Mouse (Mus musculus) intestine, embryonic 15.5 days (tissue): ENCODE data around the gene Inha. TPM values are rescaled to one million over a fixed set of nuclear protein-coding genes. Genes with fewer than 3 reads are reported as not detected.
A peak's percentile ranks its signal among the peaks of the same experiment; 100 is the strongest.

Experiments
- ATAC-seq: fragments of 200-750 bp; cut with Nextera tagmentation; 2 replicates; pipeline ENCODE4 v1.8.0; 2017; ENCODE audit warnings: moderate TSS enrichment, moderate library complexity
- H3K27ac ChIP-seq: fragments of 300-500 bp; sonication (generic); 2 replicates; pipeline ENCODE4 v1.5.1; 2015; ENCODE audit warnings: mild to moderate bottlenecking, inconsistent platforms
- H3K27me3 ChIP-seq: fragments of 300-500 bp; sonication (generic); replicated peaks from 2 replicates; pipeline ENCODE4 v1.6.1; 2015; ENCODE audit warnings: inconsistent platforms
- H3K36me3 ChIP-seq: fragments of 300-500 bp; sonication (generic); 2 replicates; pipeline ENCODE4 v1.6.1; 2015; ENCODE audit warnings: inconsistent platforms
- H3K4me1 ChIP-seq: fragments of 300-500 bp; sonication (generic); replicated peaks from 2 replicates; pipeline ENCODE4 v1.6.1; 2015; ENCODE audit warnings: inconsistent platforms
- H3K4me2 ChIP-seq: fragments of 300-500 bp; sonication (generic); replicated peaks from 2 replicates; pipeline ENCODE4 v1.6.1; 2015; ENCODE audit warnings: mild to moderate bottlenecking, inconsistent platforms
- H3K4me3 ChIP-seq: fragments of 300-500 bp; sonication (generic); replicated peaks from 2 replicates; pipeline ENCODE4 v1.5.1; 2015; ENCODE audit warnings: inconsistent platforms
- H3K9ac ChIP-seq: fragments of 300-500 bp; sonication (generic); 2 replicates; pipeline ENCODE4 v1.6.1; 2015; ENCODE audit warnings: inconsistent platforms
- H3K9me3 ChIP-seq: fragments of 300-500 bp; sonication (generic); 2 replicates; pipeline ENCODE4 v1.6.1; 2016; ENCODE audit warnings: inconsistent platforms
- WGBS: fragments of 180-500 bp; shearing (Covaris S2); methylation state at CpG from one replicate; pipeline ENCODE4 v1.1.7; 2015; 5-methylcytosine and 5-hydroxymethylcytosine counted together
- polyA plus RNA-seq: library from polyadenylated mRNA; unstranded; fragments of >200 nt; fragmentation: Nextera tagmentation; extraction: Ambion mirVana; gene quantifications from 2 replicates; pipeline ENCODE4 v1.2.1, GENCODE M21; 2015

Gene Inha
- 5.2 and 8.9 TPM in 2 replicates for polyA plus RNA-seq

- Histone ChIP-seq H3K4me2 (peak within 1 kb of the TSS; percentile 80), H3K27me3 (no peaks in the 10 kb centered on the region), H3K9me3 (no peaks in the 10 kb centered on the region), H3K4me1 (peaks cover 48% of the 10 kb centered on the region), H3K4me3 (peak within 1 kb of the TSS; percentile 76), H3K9ac (peak within 1 kb of the TSS; percentile 80), H3K36me3 (peaks cover 10% of the 10 kb centered on the region), H3K27ac (peak within 1 kb of the TSS; percentile 98)
- 56% methylated on average over 10 of the region's 10 CpGs for WGBS
- no peak for ATAC-seq
These were observed at the start of gene Inha for GRCm38 (mm10) chr1:75507006-75507405. Gene Inha (plus strand): TSS chr1:75507077.

- 0 out of 2 replicates have a peak, but pooled peaks have one; percentile 3 for ATAC-seq
- peaks cover 32% of the 10 kb centered on the region for H3K27me3 ChIP-seq
- H3K4me3 ChIP-seq, result no peak overlapping the region
- peaks cover 20% of the 10 kb centered on the region for H3K4me1 ChIP-seq
- H3K9me3 ChIP-seq, result no peaks in the 10 kb centered on the region
- no peaks in the 10 kb centered on the region for H3K36me3 ChIP-seq
- 8% methylated on average over 8 of the region's 10 CpGs for WGBS
- H3K4me2 ChIP-seq, result peak overlapping the region; percentile 75; the same call in 1 of the 2 replicates
- peak overlapping the region; percentile 81 for H3K27ac ChIP-seq
- H3K9ac ChIP-seq, result no peak overlapping the region
These were observed 49.2 kb upstream of the Inha start for GRCm38 (mm10) chr1:75457710-75458024.

GRCm38 (mm10) chr1:75458025-75458788 is 48.7 kb upstream of the Inha start:
- ATAC-seq, result peak; percentile 82
- H3K4me3 ChIP-seq, result peak overlapping the region; percentile 32
- no peaks in the 10 kb centered on the region for H3K9me3 ChIP-seq
- peak overlapping the region; percentile 44 for H3K9ac ChIP-seq
- peak overlapping the region; percentile 81 for H3K27ac ChIP-seq
- peaks cover 20% of the 10 kb centered on the region for H3K4me1 ChIP-seq
- H3K36me3 ChIP-seq, result no peaks in the 10 kb centered on the region
- peak overlapping the region; percentile 75 for H3K4me2 ChIP-seq
- H3K27me3 ChIP-seq, result peaks cover 29% of the 10 kb centered on the region
- 4% methylated on average over 42 of the region's 42 CpGs for WGBS

GRCm38 (mm10) chr1:75458789-75459684 is 47.8 kb upstream of the Inha start:
- H3K4me2 ChIP-seq, result peak overlapping the region; percentile 75
- no peaks in the 10 kb centered on the region for H3K36me3 ChIP-seq
- peak overlapping the region; percentile 44 for H3K9ac ChIP-seq
- peaks cover 23% of the 10 kb centered on the region; the same call in 1 of the 2 replicates for H3K27me3 ChIP-seq
- peak overlapping the region; percentile 81 for H3K27ac ChIP-seq
- ATAC-seq, result peak; percentile 37
- peaks cover 20% of the 10 kb centered on the region for H3K4me1 ChIP-seq
- H3K4me3 ChIP-seq, result peak overlapping the region; percentile 32
- H3K9me3 ChIP-seq, result no peaks in the 10 kb centered on the region
- 10% methylated on average over 23 of the region's 23 CpGs for WGBS

- Histone ChIP-seq H3K27ac (no peak overlapping the region), H3K36me3 (no peaks in the 10 kb centered on the region), H3K9ac (no peak overlapping the region), H3K4me2 (no peak overlapping the region), H3K4me3 (no peak overlapping the region), H3K27me3 (peaks cover 16% of the 10 kb centered on the region; the same call in 1 of the 2 replicates), H3K9me3 (no peaks in the 10 kb centered on the region), H3K4me1 (peaks cover 20% of the 10 kb centered on the region)
- no peak for ATAC-seq
- WGBS, result 70% methylated on average over 7 of the region's 7 CpGs
These were observed 46.6 kb upstream of the Inha start for GRCm38 (mm10) chr1:75460297-75460696.

- no peak for ATAC-seq
These were observed 44.2 kb upstream of the Inha start for GRCm38 (mm10) chr1:75462636-75463035.

GRCm38 (mm10) chr1:75463652-75464204 is 43.1 kb upstream of the Inha start:
- Histone ChIP-seq H3K4me3 (no peak overlapping the region), H3K4me2 (no peak overlapping the region), H3K27me3 (0 out of 2 replicates have a peak, but pooled peaks cover 4% of the 10 kb centered on the region), H3K36me3 (no peaks in the 10 kb centered on the region), H3K27ac (no peak overlapping the region), H3K9me3 (no peaks in the 10 kb centered on the region), H3K4me1 (peaks cover 13% of the 10 kb centered on the region), H3K9ac (no peak overlapping the region)
- ATAC-seq, result 0 out of 2 replicates have a peak, but pooled peaks have one; percentile 24
- WGBS, result 70% methylated on average over 5 of the region's 5 CpGs

More at GRCm38 (mm10) chr1:75462636-75463035, 44.2 kb upstream of the Inha start:
- no peak overlapping the region for H3K9ac ChIP-seq
- H3K36me3 ChIP-seq, result no peaks in the 10 kb centered on the region
- H3K27me3 ChIP-seq, result peaks cover 10% of the 10 kb centered on the region; the same call in 1 of the 2 replicates
- no peaks in the 10 kb centered on the region for H3K9me3 ChIP-seq
- no peak overlapping the region for H3K4me3 ChIP-seq
- H3K27ac ChIP-seq, result no peak overlapping the region
- no peak overlapping the region for H3K4me2 ChIP-seq
- 48% methylated on average over 1 of the region's 1 CpGs for WGBS
- peaks cover 18% of the 10 kb centered on the region for H3K4me1 ChIP-seq

- Histone ChIP-seq H3K4me3 (no peak overlapping the region), H3K27ac (no peak overlapping the region), H3K36me3 (no peaks in the 10 kb centered on the region), H3K4me1 (peaks cover 4% of the 10 kb centered on the region; the same call in 1 of the 2 replicates), H3K4me2 (0 out of 2 replicates have a peak overlapping the region, but pooled peaks have one; percentile 17), H3K9me3 (no peaks in the 10 kb centered on the region), H3K9ac (no peak overlapping the region), H3K27me3 (no peaks in the 10 kb centered on the region)
- 8% methylated on average over 14 of the region's 14 CpGs for WGBS
- peak; percentile 83 for ATAC-seq
These were observed 39.5 kb upstream of the Inha start for GRCm38 (mm10) chr1:75467215-75467927.

- peaks cover 7% of the 10 kb centered on the region; the same call in 1 of the 2 replicates for H3K4me1 ChIP-seq
- H3K9ac ChIP-seq, result no peak overlapping the region
- WGBS, result 80% methylated on average over 17 of the region's 17 CpGs
- H3K36me3 ChIP-seq, result peaks cover 3% of the 10 kb centered on the region; the same call in 1 of the 2 replicates
- no peak for ATAC-seq
- H3K9me3 ChIP-seq, result no peaks in the 10 kb centered on the region
- no peaks in the 10 kb centered on the region for H3K27me3 ChIP-seq
- no peak overlapping the region for H3K27ac ChIP-seq
- H3K4me3 ChIP-seq, result no peak overlapping the region
- H3K4me2 ChIP-seq, result no peak overlapping the region
These were observed 37.5 kb upstream of the Inha start for GRCm38 (mm10) chr1:75469287-75469825.

GRCm38 (mm10) chr1:75476441-75476840 is 30.4 kb upstream of the Inha start:
- no peak for ATAC-seq
- H3K9me3 ChIP-seq, result no peaks in the 10 kb centered on the region
- 95% methylated on average over 11 of the region's 11 CpGs for WGBS
- H3K4me1 ChIP-seq, result peaks cover 22% of the 10 kb centered on the region
- H3K27ac ChIP-seq, result no peak overlapping the region
- no peak overlapping the region for H3K4me3 ChIP-seq
- H3K36me3 ChIP-seq, result peaks cover 23% of the 10 kb centered on the region
- H3K4me2 ChIP-seq, result no peak overlapping the region
- no peak overlapping the region for H3K9ac ChIP-seq
- H3K27me3 ChIP-seq, result peaks cover 14% of the 10 kb centered on the region; the same call in 1 of the 2 replicates

- 17% methylated on average over 35 of the region's 35 CpGs for WGBS
- Histone ChIP-seq H3K27me3 (peaks cover 21% of the 10 kb centered on the region), H3K36me3 (peaks cover 23% of the 10 kb centered on the region), H3K9me3 (no peaks in the 10 kb centered on the region), H3K4me3 (peak overlapping the region; percentile 79), H3K4me2 (peak overlapping the region; percentile 87), H3K27ac (no peak overlapping the region), H3K9ac (no peak overlapping the region; the same call in 1 of the 2 replicates), H3K4me1 (peaks cover 22% of the 10 kb centered on the region)
- ATAC-seq, result peak; percentile 10; the same call in 1 of the 2 replicates
These were observed 29.5 kb upstream of the Inha start for GRCm38 (mm10) chr1:75477264-75477965.
